Mouse (Mus musculus): ENCODE measurements around the gene B9d1. TPM values are rescaled to one million over a fixed set of nuclear protein-coding genes. Genes with fewer than 3 reads are reported as not detected.

The B9d1 gene
- total and polyA plus RNA-seq, 3 experiments: 8.0 to 10.6 (median 9.3) TPM

GRCm38 (mm10) chr11:61473630-61474029 is 31.3 kb upstream of the B9d1 start:
- Histone ChIP-seq H3K9ac (ENCODE audit: low read depth, low read length) (no peak overlapping the region), H3K27ac (no peak overlapping the region), H3K4me3 (no peak overlapping the region), H3K27me3 (ENCODE audit: control insufficient read depth, insufficient read depth, low read length) (no peaks in the 10 kb centered on the region), H3K36me3 (ENCODE audit: control insufficient read depth, insufficient read depth, low read length) (no peaks in the 10 kb centered on the region), H3K79me2 (replicated peaks; ENCODE audit: control insufficient read depth, insufficient read depth, low read length) (no peaks in the 10 kb centered on the region), H3K4me1 (ENCODE audit: control insufficient read depth, insufficient read depth, low read length) (no peaks in the 10 kb centered on the region)
- WGBS: 73% methylated on average over 4 of the region's 4 CpGs
- intact Hi-C loops (cut with DNase I): no loop called here
- DNase-seq: no peak
- TF ChIP-seq CTCF (IDR thresholded peaks at IDR 0.05) (no peak), EP300 (IDR thresholded peaks at IDR 0.05; ENCODE audit: insufficient read depth, low read depth, low read length) (no peak), POLR2A (IDR thresholded peaks at IDR 0.05; ENCODE audit: insufficient read depth, low read depth, low read length) (no peak)

DNA sequence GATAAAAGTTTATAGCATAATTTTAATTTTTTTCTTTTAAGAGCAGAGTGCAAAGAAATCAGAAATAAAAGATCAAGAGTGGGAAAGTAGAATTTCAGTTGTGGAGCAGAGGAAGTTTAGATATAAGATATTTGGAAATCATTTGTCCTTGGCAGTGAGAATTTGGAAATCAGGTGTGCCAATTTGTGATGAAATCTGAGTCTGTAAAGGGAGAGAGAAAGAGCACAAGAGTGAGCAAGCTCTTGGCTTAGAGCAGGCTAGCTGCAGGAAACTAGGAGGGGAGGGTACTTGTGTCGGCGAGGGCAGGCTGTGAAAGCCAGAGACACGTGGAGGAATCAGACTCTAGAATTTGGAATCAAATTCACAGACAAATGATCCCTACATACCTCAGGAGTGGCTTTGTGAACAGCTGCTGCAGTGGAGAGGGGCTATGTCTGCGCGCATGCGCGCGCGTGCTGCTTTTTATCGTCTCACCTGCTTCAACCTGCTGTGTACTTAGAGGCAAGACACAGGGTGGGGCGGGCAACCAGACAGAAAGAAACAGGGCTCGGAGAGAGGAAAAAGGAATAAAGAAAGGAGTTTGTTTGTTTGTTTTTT is 28.1 kb upstream of the B9d1 start:
- WGBS: 52% methylated on average over 12 of the region's 12 CpGs
- Histone ChIP-seq H3K9ac (ENCODE audit: low read depth, low read length) (no peak overlapping the region), H3K4me3 (no peak overlapping the region), H3K79me2 (replicated peaks; ENCODE audit: control insufficient read depth, insufficient read depth, low read length) (no peaks in the 10 kb centered on the region), H3K36me3 (ENCODE audit: control insufficient read depth, insufficient read depth, low read length) (no peaks in the 10 kb centered on the region), H3K27ac (no peak overlapping the region), H3K4me1 (ENCODE audit: control insufficient read depth, insufficient read depth, low read length) (no peaks in the 10 kb centered on the region), H3K27me3 (ENCODE audit: control insufficient read depth, insufficient read depth, low read length) (no peaks in the 10 kb centered on the region)
- no peak for DNase-seq
- intact Hi-C loops (cut with DNase I): no loop called here
- TF ChIP-seq CTCF (IDR thresholded peaks at IDR 0.05): no peak
- TF ChIP-seq EP300 (IDR thresholded peaks at IDR 0.05; ENCODE audit: insufficient read depth, low read depth, low read length): no peak
- no peak for TF ChIP-seq POLR2A (IDR thresholded peaks at IDR 0.05; ENCODE audit: insufficient read depth, low read depth, low read length)

GRCm38 (mm10) chr11:61477566-61478508 is 27.1 kb upstream of the B9d1 start:
- no peak overlapping the region for H3K9ac ChIP-seq (ENCODE audit: low read depth, low read length)
- H3K4me3 ChIP-seq: no peak overlapping the region
- WGBS: 75% methylated on average over 17 of the region's 17 CpGs
- no peak for DNase-seq
- intact Hi-C loops (cut with DNase I): no loop called here
- TF ChIP-seq CTCF (IDR thresholded peaks at IDR 0.05): no peak
- no peak for TF ChIP-seq POLR2A (IDR thresholded peaks at IDR 0.05; ENCODE audit: insufficient read depth, low read depth, low read length)
- no peak for TF ChIP-seq EP300 (IDR thresholded peaks at IDR 0.05; ENCODE audit: insufficient read depth, low read depth, low read length)
- H3K27me3 ChIP-seq (ENCODE audit: control insufficient read depth, insufficient read depth, low read length): no peaks in the 10 kb centered on the region
- H3K79me2 ChIP-seq (replicated peaks; ENCODE audit: control insufficient read depth, insufficient read depth, low read length): no peaks in the 10 kb centered on the region
- H3K36me3 ChIP-seq (ENCODE audit: control insufficient read depth, insufficient read depth, low read length): no peaks in the 10 kb centered on the region
- H3K4me1 ChIP-seq (ENCODE audit: control insufficient read depth, insufficient read depth, low read length): no peaks in the 10 kb centered on the region
- no peak overlapping the region for H3K27ac ChIP-seq

- Histone ChIP-seq H3K27ac (no peak overlapping the region), H3K79me2 (replicated peaks; ENCODE audit: control insufficient read depth, insufficient read depth, low read length) (no peaks in the 10 kb centered on the region), H3K27me3 (ENCODE audit: control insufficient read depth, insufficient read depth, low read length) (no peaks in the 10 kb centered on the region), H3K4me3 (no peak overlapping the region), H3K4me1 (ENCODE audit: control insufficient read depth, insufficient read depth, low read length) (no peaks in the 10 kb centered on the region), H3K36me3 (ENCODE audit: control insufficient read depth, insufficient read depth, low read length) (no peaks in the 10 kb centered on the region), H3K9ac (ENCODE audit: low read depth, low read length) (no peak overlapping the region)
- intact Hi-C loops (cut with DNase I): no loop called here
- no peak for DNase-seq
- TF ChIP-seq EP300 (IDR thresholded peaks at IDR 0.05; ENCODE audit: insufficient read depth, low read depth, low read length): no peak
- TF ChIP-seq POLR2A (IDR thresholded peaks at IDR 0.05; ENCODE audit: insufficient read depth, low read depth, low read length): no peak
- TF ChIP-seq CTCF (IDR thresholded peaks at IDR 0.05): no peak
- 90% methylated on average over 4 of the region's 4 CpGs for WGBS
Measured at GRCm38 (mm10) chr11:61478788-61479187, 26.2 kb upstream of the B9d1 start.

GRCm38 (mm10) chr11:61481239-61482090 is 23.5 kb upstream of the B9d1 start:
- Histone ChIP-seq H3K27ac (no peak overlapping the region), H3K4me3 (no peak overlapping the region), H3K9ac (ENCODE audit: low read depth, low read length) (no peak overlapping the region), H3K79me2 (replicated peaks; ENCODE audit: control insufficient read depth, insufficient read depth, low read length) (no peaks in the 10 kb centered on the region), H3K27me3 (ENCODE audit: control insufficient read depth, insufficient read depth, low read length) (no peaks in the 10 kb centered on the region), H3K4me1 (ENCODE audit: control insufficient read depth, insufficient read depth, low read length) (no peaks in the 10 kb centered on the region), H3K36me3 (ENCODE audit: control insufficient read depth, insufficient read depth, low read length) (no peaks in the 10 kb centered on the region)
- no peak for DNase-seq
- intact Hi-C loops (cut with DNase I): loop anchor here (5.0 kb wide), 1 partner anchor 39 kb away; no protein-coding TSS in a partner anchor
- 71% methylated on average over 9 of the region's 9 CpGs for whole genome bisulfite sequencing
- TF ChIP-seq POLR2A (IDR thresholded peaks at IDR 0.05; ENCODE audit: insufficient read depth, low read depth, low read length): no peak
- no peak for TF ChIP-seq EP300 (IDR thresholded peaks at IDR 0.05; ENCODE audit: insufficient read depth, low read depth, low read length)
- no peak for TF ChIP-seq CTCF (IDR thresholded peaks at IDR 0.05)
